In genomic region chr1:159760970-159761369, GRCm38 (mm10) we compare ENCODE assay signal across 14 mouse cellular contexts.
A peak's percentile ranks its signal among the peaks of the same experiment; 100 is the strongest.
DNase-seq lines count a peak whose midpoint lies in the region; ATAC-seq and TF ChIP-seq lines count a peak whose summit lies in the region.
"Had no signal": no experiment of that assay in that cellular context is flagged by ENCODE, and none has a peak within 500 bp of the region (broad histone marks: within the 10 kb centered on the region; RNA-seq: fewer than 3 reads in every experiment).

No protein-coding gene starts in this region.

- peak; percentile 20 to 30 for DNase-seq in cerebellum, postnatal 14 days
- no peak for DNase-seq in cerebellum, adult 8-10 months
- DNase-seq in left cerebral cortex, adult 11 months (ENCODE audit: low spot score) = peak; percentile 29
- DNase-seq in left cerebral cortex, adult 2 months (ENCODE audit: extremely low spot score in 1 of 2, low spot score in 2 of 2) = no peak
- peak; percentile 76 for DNase-seq in adipocyte (ENCODE audit: low spot score)
- DNase-seq in limb, embryonic 14.5 days (ENCODE audit: low spot score) = peak; percentile 17
- no peak for DNase-seq in gastrocnemius, postnatal 36 days
- no peak for DNase-seq in lung, postnatal 25 days (ENCODE audit: low spot score)
- DNase-seq: adrenal gland, adult 8-10 months; kidney, postnatal 25 days; thymus, postnatal 14 days had no signal

- H3K36me3 ChIP-seq in limb, embryonic 14.5 days (ENCODE audit: control insufficient read depth, insufficient read depth, low read length) = no peaks in the 10 kb centered on the region
- H3K36me3 ChIP-seq: heart, embryonic 12.5 days; liver, embryonic 12.5 days had no signal

- H3K4me3 ChIP-seq in left cerebral cortex, adult 2 months = no peak overlapping the region
- no peak overlapping the region for H3K4me3 ChIP-seq in limb, embryonic 14.5 days (replicated peaks; ENCODE audit: low read length)
- H3K4me3 ChIP-seq: heart, embryonic 12.5 days; liver, embryonic 12.5 days had no signal

- TF ChIP-seq CTCF in left cerebral cortex, adult 2 months (IDR thresholded peaks at IDR 0.05) = no peak

- no peak overlapping the region for H3K27ac ChIP-seq in left cerebral cortex, adult 2 months
- no peak overlapping the region for H3K27ac ChIP-seq in limb, embryonic 14.5 days (replicated peaks; ENCODE audit: low read depth, low read length)
- H3K27ac ChIP-seq: liver, embryonic 12.5 days; macrophage had no signal

- intact Hi-C loops in left cerebral cortex, adult 2 months (cut with DNase I) = no loop called here
- intact Hi-C loops in gastrocnemius, postnatal 36 days (cut with DNase I) = no loop called here

- H3K27me3 ChIP-seq in limb, embryonic 14.5 days (ENCODE audit: control insufficient read depth, insufficient read depth, low read length) = no peaks in the 10 kb centered on the region
- H3K27me3 ChIP-seq: heart, embryonic 12.5 days; liver, embryonic 12.5 days had no signal

- H3K4me2 ChIP-seq in limb, embryonic 14.5 days (replicated peaks; ENCODE audit: low read depth, low read length, severe bottlenecking) = no peak overlapping the region
- H3K4me2 ChIP-seq: heart, embryonic 12.5 days; liver, embryonic 12.5 days had no signal

- H3K4me1 ChIP-seq in limb, embryonic 14.5 days (ENCODE audit: control insufficient read depth, insufficient read depth, low read length) = 0 out of 2 replicates have a peak, but pooled peaks cover 6% of the 10 kb centered on the region
- H3K4me1 ChIP-seq: heart, embryonic 12.5 days; liver, embryonic 12.5 days had no signal

- no peaks in the 10 kb centered on the region for H3K9me3 ChIP-seq in limb, embryonic 14.5 days (ENCODE audit: control insufficient read depth, low read length)
- H3K9me3 ChIP-seq: heart, embryonic 12.5 days; liver, embryonic 12.5 days had no signal

- ATAC-seq in limb, embryonic 14.5 days (ENCODE audit: low FRiP score, low read depth) = no peak
- ATAC-seq: liver, embryonic 12.5 days had no signal

- H3K9ac ChIP-seq in limb, embryonic 14.5 days (ENCODE audit: low read depth, low read length, severe bottlenecking) = no peak overlapping the region
- H3K9ac ChIP-seq: heart, embryonic 12.5 days; liver, embryonic 12.5 days had no signal

- TF ChIP-seq POLR2A in limb, embryonic 14.5 days (IDR thresholded peaks at IDR 0.05; ENCODE audit: borderline replicate concordance, extremely low read depth, insufficient read depth, insufficient read length) = no peak

Comparison
In these comparisons a context has a peak if more than half of its experiments do, and no peak if none do; other contexts are left out.
1. DNase-seq: peak in cerebellum, postnatal 14 days (2 of 2), left cerebral cortex, adult 11 months (single experiment), adipocyte (single experiment) and limb, embryonic 14.5 days (single experiment); none in cerebellum, adult 8-10 months (single experiment), left cerebral cortex, adult 2 months (0 of 2), gastrocnemius, postnatal 36 days (0 of 2) and lung, postnatal 25 days (single experiment).